Mouse (Mus musculus) left cerebral cortex, adult 6 months (tissue): ENCODE measurements around the gene Brip1. TPM values are rescaled to one million over a fixed set of nuclear protein-coding genes. Genes with fewer than 3 reads are reported as not detected.

Source experiments
- long read RNA-seq, 2 experiments: library from polyadenylated mRNA; unstranded; transcript quantifications; one replicate each; pipeline ENCODE4 v2.0.0; 2019 to 2020
- polyA plus RNA-seq: library from polyadenylated mRNA; unstranded; fragments of <200 nt; fragmentation: Nextera tagmentation; gene quantifications from 2 replicates; pipeline ENCODE4 v1.2.3, GENCODE M21; 2021

The Brip1 gene
- 0.03 and 0.05 TPM in 2 replicates for polyA plus RNA-seq
- long read RNA-seq, experiment 1, partial matches to known transcripts = 0 of 1 reads
- long read RNA-seq, experiment 1, other reads (novel, unspliced or antisense) = 1 of 1 reads
- long read RNA-seq, experiment 2 = 0 reads

GRCm38 (mm10) chr11:86201037-86201786 lies at the start of gene Brip1:
Brip1 (minus strand) TSS chr11:86201193.

Other genes starting within 250 kb of the Brip1 start
- 3.3 and 3.8 TPM in 2 replicates for gene Ints2, start 56.4 kb upstream of the Brip1 start, polyA plus RNA-seq
- gene Med13, start 156.4 kb upstream of the Brip1 start, polyA plus RNA-seq = 2.5 and 3.4 TPM in 2 replicates